Mouse (Mus musculus) cerebellum, adult 2 months (tissue): ENCODE measurements at regions not wholly inside any gene's neighbourhood (a gene's known extent, or its start where the extent isn't known, plus 50 kb on each side); places are given as distances from the start of the nearest gene placed in this dataset.
A peak's percentile ranks its signal among the peaks of the same experiment; 100 is the strongest.

Experiments
- DNase-seq, 2 experiments: peaks; one replicate each; pipeline ENCODE4 v3.0.0; 2021
- H3K27ac ChIP-seq: fragments of 200-500 bp; 2 replicates; pipeline ENCODE4 v1.5.1; 2012; ENCODE audit warnings: low read length, control low read depth, inconsistent platforms; ENCODE audit not compliant: insufficient read depth
- H3K27me3 ChIP-seq: fragments of 200-500 bp; 2 replicates; pipeline ENCODE4 v1.6.1; 2012; ENCODE audit warnings: inconsistent platforms, mild to moderate bottlenecking, low read length, moderate library complexity; ENCODE audit not compliant: control insufficient read depth, insufficient read depth
- H3K4me1 ChIP-seq: fragments of 200-500 bp; 2 replicates; pipeline ENCODE4 v1.6.1; 2011; ENCODE audit warnings: low read length; ENCODE audit not compliant: control insufficient read depth, insufficient read depth
- H3K4me3 ChIP-seq: fragments of 200-500 bp; replicated peaks from 2 replicates; pipeline ENCODE3; 2011; ENCODE audit warnings: mild to moderate bottlenecking, low read depth, low read length, control low read depth; ENCODE audit not compliant: insufficient read depth
- POLR2A ChIP-seq: fragments of 200-500 bp; IDR thresholded peaks from 2 replicates; pipeline ENCODE4 v1.6.1; 2011; ENCODE audit warnings: low read length, control low read depth, borderline replicate concordance; ENCODE audit not compliant: insufficient read depth
- WGBS: fragments of 180-500 bp; shearing (Covaris S2); methylation state at CpG from one replicate; pipeline ENCODE4 v1.1.7; 2018; 5-methylcytosine and 5-hydroxymethylcytosine counted together

DNA sequence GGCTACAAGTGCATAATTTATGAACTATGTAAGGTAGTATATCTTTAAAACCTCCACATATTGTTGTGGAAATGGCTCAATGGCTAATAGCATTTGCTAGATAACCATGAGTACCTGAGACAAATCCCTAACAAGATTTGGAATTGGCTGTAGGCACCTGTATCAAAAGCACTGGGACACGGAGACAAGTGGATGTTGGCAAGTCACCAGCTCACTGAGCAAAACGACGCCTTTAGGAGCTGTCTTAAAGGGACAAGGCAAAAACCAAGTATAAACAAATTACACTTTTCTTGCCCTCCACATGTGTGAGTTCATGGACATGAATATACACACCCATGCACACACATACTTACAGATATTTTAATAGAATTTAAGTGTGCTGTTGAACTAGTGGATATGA lies 455.9 kb downstream of the Gm597 start:
- no peak for TF ChIP-seq POLR2A
- Histone ChIP-seq H3K4me3 (no peak overlapping the region), H3K4me1 (no peaks in the 10 kb centered on the region), H3K27ac (no peak overlapping the region), H3K27me3 (no peaks in the 10 kb centered on the region)
- DNase-seq: peak in 1 of 2 experiments; percentile 42
- 9% methylated on average over 3 of the region's 3 CpGs for WGBS
